Mouse (Mus musculus) kidney, adult 18-20 months (tissue): ENCODE measurements around the gene Cbfb.
A peak's percentile ranks its signal among the peaks of the same experiment; 100 is the strongest.

Source experiments
- DNase-seq: peaks from one replicate; pipeline ENCODE4 v3.0.0; 2021

Gene Cbfb

DNA sequence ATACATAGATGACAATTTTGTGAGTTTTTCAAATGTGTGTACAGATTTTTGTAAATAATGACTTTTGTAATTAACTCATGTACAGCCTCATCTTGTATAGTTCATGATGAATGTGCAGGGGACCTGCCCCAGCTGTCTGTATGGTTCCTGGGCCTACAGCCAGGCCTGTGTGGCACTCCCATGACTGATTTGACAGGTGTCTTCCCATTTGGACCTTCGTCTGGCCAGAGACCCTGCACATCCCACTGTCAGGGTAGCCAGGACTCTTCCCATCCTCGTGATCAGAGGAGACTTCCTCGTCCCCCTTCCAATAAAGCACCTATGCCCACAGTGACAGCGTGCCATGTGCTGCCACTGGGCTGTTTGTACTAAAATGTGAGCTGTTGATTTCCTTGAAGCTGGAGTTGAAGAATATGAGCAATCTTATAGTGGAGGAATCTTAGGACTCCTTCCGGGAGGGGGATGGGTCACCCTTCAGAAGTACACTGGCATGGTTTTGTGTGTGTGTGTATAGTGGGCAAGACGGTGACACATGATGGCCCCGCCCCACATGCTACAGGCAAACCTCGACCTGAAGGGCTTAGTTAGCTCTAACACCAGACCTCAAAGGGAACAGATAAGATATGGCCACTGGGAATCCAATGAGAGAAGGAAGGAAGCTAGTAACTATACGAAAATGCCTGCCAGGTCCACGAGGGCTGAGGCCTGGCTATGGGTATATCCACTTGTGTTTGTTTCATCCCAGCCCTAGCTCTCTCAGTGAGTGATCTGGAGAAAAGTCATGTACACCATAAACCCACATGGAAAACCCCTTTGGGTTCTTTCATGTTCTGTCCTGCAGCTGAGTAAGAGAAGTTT is 82.4 kb downstream of the Cbfb start:
- no peak for DNase-seq

DNA sequence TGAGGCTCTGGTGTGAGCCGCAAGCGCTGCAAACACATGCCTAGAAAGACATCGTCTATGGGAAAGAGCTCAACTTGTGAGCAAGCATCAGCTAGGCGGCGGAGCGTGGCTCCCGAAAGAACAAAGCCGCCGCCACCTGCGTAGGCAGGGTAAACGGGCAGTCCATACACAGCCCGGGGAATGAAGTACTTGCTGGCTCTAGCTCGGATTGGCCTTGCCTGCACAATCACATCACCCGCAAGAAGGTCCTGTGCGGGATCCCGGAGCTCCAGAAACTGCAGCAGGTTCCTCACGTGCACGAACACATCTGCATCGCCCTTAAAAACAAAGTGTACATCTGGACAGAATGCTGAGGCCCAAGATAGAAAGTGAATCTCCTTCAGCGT is 83.3 kb downstream of the Cbfb start:
- DNase-seq = no peak

DNA sequence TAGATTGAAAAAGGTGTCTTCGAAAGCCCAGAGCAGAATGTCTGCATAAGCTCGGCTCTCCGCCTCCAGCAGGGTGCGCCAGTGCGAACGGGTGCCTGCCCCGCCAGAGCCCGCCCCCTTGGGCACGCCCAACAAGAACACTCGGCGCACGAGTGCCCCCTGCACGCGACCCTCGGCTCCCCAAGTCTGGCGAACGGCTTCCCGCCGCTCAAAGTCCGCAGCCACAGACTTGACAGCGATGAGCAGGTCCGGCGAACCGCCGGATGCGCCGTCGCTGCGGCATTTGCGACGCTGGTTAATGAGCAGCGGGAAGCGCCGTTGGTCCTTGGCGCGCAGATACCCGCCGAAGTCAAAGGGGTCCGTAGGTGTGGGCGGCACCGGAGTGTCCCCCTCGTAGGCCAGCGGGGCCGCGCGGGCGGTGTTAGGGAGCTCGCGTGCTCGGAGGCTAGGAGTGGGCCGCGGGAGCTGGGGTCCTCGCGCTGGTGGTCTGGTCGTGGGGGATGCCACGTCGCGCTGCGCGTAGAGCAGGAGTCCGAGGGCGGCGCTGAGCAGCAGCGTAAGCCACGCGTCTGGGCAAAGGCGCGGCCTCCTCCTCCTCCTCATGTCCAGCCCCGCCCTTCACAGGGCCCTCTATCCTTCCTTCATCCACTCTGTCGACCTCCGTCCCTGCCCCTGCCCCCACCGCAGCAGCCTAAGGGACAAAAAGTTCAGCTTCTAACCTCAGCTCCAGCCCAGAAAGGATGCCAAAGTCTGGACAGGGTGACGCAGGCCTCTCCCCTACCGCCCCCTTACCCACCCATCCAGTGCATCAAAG is 83.9 kb downstream of the Cbfb start:
- DNase-seq = peak; percentile 90

DNA sequence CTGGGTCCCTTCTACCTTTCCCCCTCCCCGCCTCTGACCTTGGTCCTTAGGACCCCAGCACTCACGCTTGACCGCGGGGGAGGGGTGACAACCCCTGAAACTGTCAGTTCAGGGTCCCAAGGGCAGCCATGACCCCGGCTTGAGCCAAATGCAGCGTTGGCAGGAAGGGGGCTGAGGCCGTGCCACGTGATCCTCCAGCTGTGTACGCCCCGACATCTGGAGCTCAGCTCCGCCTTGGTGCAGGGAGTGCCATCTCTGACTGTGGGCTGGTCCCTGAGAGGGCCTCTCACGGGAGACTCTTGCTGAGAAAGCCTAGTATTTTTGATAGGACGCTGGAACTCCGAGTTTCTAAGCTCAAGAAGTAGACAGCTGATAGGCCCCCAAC is 84.5 kb downstream of the Cbfb start, which contains the start of gene B3gnt9:
Gene B3gnt9 (minus strand): TSS at position 188 of the 385 bp plus-strand sequence.
- DNase-seq = peak; percentile 39

DNA sequence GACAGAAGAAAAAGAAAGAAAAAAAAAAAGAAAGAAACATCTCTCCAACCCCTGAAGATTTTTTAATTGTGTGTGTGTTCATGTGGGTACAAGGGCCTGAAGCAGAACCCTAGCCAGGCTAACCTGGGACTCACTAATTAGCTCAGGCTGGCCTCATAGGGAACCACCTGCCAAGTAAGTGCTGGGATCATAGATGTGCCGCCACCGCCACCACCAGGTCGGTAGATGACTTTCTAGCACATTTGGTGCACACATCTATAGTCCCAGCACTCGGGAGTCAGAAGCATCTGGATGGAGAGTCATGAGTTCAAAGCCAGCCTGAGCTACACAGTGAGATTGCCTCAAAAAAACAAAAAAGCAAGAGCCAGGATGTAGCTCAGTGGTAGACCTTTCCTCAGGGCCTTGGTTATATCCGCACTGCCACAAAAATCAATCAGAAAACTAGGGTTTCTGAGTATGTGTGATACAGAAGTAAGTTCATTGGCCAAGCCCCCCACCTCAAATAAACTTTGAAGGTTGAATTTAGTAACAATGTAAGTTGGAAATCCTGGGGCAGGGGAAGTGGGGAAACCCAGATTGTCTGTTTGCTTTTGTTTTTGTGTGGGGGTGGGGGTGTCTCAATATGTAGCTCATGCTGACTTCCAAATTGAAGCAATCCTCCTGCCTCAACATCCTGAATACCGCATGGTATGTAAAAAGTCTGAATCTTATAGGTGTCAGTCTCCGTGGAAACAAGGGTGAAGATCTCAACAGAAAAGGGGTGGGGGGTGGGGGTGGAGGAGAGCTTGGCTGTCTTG is 87.0 kb downstream of the Cbfb start:
- no peak for DNase-seq

DNA sequence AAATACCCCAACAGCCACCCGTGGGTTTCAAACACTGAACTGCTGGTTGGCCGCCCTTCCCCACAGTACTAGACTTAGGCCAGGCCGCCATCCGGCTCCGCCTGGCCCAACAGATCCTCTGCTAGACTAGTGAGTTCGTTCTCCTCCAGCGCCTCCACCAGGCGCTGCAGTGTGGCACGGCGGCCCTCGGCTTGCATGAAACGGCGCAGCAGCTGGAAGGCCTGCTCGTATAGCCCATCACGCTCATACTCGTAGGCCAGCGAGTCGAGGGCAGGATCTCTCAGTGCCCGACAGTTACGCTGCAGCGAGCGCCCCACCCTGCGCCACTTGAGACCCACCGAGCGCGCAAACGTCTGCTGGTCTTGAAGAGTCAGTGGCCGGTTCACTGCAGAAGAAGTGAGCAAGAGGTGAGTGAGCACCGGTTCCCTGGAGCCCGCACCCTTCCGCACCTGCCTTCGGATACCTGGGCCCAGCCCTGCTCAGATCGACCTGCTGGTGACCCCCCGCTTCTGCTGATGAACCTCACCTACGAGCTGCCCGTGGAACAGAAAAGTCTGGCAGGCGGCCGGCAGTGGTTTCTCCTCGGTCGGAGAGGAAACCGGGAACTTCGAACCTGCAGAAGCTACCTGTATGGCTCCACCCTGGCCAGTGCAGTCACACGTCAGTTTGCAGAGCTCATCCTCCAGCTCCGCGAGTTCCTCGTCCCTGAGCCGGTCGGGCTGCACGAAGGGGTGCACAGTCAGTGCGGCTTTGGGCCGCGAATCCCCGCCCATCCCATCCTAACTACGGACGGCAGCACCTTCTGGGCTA is 88.6 kb downstream of the Cbfb start:
- DNase-seq = no peak

DNA sequence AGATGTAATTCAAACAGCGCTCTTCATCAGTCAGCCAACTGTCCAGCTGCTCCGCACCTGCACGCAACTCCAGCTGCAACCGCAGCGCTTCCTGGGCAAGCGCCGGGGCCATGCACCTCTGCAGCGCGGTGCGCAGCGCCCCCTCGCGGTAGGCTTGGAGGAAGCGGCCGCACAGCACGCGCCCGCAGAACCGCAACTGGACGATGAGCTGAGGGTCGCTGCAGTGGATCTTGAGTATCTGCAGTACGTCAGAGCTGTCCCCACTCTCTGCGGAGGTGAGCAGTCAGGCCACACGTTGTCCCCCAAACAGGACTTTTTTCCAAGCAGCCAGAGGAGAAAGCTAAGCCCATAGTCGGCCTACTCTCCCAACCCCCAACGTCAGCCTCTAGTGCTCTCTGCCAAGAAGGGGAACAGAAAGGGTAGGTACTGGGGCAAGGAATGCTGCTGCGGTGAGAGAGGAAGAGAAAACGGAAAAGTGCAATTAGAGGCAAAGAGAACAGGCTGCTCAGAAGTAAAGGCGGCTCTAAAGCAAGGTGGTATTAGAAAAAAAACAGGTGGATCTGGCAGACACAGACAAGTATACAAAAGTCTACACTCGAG is 89.3 kb downstream of the Cbfb start:
- peak; percentile 76 for DNase-seq

DNA sequence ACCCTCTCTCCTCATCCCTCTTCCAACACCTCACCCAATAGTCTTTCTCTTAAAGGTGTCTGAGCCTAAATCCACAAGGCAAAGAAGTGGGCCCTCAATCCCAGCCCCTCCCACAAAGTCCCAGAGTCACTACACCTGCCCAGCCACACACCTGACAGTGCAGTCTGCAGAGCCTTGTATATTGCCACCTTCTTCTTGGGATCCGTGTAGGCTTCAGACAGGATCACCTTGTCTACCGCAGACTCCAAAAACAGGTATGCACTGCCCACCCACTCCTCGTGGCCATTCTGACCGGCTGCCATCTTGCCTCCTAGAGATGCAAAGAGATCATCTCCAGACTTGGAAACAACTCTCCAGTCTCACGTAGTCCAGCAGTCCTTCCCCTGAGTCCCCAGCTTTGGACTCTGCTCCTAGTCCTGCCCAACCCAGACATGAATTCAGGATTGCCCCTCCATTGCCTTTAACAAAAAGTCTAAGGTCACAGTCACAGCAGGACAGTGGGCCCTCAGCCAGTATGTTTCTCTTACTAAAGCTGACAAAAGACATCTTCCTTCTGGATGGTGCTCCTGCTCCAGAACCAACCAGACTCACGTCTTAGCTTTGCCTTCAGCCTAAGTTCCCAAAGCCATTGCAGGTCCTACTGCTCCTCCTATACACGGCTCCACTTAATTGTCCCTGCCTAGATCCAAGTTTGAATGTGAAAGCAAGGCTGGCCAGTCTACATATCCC is 90.1 kb downstream of the Cbfb start:
- DNase-seq = no peak

DNA sequence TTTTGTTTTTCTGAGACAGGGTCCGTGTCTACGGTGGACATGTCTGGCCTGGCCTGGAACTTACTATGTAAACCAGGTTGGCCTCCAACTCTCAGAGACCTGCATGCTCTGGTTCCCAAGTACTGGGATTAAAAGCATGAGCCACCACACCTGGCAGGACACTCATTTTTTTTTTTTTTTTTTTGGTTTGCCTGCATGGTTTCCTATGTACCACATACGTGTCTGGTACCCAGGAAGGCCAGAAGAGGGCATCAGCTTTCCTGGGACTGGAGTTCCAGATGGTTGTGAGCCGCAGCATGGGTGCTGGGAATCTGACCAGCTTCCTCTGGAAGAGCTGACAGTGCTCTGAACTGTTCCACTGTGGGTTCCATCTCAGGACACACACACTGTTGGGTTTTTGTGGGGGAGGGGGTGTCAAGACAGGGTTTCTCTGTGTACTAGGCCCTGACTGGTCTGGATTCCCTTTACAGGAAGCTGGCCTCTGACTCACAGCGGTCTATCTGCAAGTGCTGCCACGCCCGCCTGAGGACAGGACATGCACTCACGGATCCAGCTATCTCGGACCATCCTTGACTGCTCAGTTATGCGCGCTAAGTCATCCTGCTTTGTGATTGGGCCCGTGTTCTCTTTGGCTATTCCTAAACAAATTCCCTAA is 91.0 kb downstream of the Cbfb start:
- no peak for DNase-seq

DNA sequence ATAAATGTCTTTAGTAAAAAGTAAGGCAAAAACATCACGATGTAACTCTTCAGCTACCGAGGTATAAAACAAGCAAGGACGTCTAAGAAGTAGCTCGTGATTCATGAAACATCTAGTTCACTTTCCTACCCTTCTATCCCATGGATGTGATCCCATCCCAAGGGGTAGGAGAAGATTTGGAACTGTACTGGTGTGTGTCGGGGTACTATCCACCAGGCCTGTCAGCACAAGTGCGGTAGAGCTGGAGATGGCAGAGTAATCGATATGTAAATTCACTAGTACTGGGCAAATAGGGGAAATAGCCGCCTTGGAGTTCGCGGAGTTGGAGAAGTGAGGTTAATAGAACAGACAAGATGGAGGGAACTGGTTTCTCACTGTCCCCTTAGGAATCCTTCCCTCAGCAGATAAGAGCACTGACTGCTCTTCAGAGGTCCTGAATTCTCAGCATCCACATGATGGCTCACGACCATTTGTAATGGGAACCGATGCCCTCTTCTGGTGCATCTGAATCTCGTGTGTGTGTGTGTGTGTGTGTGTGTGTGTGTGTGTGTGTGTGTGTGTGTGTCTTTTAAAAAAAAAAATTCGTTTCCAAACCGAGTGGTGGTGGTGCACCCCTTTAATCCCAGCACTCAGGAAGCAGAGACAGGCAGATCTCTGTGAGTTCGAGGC is 92.9 kb downstream of the Cbfb start:
- DNase-seq = no peak

DNA sequence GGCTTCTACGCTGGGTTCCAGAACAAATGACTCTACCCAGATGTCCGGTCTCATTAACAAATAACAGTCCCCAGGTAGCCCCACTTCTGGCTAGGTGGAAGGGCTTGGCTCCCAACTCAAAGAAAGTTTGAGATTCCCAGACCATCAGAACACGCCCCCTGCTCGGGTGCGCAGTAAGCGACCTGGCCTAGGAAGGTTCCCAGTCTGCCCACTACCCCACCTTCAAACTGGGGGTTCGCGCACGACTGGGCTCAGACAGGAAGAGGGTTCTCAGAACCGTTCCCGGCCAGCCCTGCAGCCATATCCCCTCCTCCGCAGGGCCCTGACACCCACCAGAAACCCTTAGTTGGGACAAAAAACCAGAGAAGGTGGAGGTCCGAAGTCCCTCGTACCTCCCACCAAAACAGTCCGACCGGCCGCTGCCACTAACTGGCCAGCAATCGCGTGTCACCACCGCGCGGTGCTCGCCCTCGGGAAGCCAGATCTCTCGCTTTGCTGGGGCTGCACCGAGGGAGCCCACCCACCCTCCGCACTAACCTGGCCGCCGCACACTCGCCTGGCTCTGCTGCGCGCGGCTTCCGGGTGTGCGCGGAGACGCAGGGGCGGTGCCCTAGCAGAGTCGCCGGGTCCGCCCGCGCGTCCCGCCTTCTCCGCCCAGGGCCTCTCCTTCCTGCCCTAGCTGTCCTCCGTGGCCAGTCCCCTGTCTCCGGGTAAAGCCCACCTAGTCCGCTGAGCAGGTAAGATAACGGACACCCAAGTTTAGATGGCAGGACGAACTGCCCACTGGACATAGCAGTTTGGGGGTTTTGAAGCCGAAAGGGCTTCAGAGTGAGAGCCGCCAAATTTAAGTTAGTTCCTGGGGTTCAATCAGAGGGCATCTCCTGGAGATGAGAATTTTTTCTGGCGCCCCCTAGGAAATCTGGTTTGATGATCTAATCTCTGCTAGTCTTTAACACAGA is 93.8 kb downstream of the Cbfb start, which contains the start of the genes Tradd and Fbxl8:
Gene Tradd (minus strand): TSS at position 586 of the 959 bp plus-strand sequence.
Gene Fbxl8 (plus strand): TSS at position 625 of the 959 bp plus-strand sequence.
- DNase-seq = peak; percentile 85

DNA sequence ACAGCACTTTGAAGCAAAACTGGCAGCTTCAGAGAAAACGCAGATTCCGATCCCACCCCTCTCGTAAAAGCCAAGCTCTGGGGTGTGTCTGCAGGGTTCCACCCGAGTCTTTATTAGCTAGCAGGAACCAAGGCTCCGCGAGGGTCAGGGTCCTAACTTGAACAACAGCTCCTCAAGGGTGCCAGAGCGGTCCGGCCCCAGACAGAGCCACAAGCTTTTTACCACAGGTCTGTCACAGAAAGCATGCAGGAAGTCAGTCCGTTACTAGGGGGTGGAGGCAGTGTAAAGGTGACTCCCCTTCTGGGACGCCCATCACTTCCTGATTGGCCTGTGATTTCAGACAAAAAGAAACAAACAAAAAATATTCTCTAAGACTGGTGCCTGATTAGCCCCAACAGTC is 94.7 kb downstream of the Cbfb start:
- peak; percentile 27 for DNase-seq

DNA sequence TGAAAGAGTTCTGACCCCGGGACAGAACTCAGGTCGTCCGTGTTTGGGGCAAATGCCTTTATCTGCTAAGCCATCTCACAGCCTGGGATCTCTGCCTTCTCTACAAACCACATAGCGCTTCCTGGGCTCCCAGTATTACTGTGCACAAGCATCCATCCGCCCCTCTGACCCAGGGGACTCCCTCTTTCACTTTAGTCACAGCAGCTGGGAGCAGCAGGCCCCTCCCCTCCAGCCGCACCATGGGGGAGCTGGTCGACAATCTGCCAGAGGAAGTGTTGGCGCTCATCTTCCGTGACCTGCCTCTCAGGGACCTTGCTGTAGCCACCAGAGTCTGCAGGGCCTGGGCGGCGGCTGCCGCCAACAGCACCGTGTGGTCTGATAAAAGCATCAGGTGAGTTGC is 96.3 kb downstream of the Cbfb start:
- no peak for DNase-seq
